Mouse (Mus musculus) right cerebral cortex, adult 2 months (tissue): ENCODE measurements around the gene Clec2l.
"Not testable (repeated sequence)": the region's sequence is repeated elsewhere in the genome, so short reads cannot be mapped to it uniquely, and the experiment has no call there.

Source experiments
- DNase-seq, 2 experiments: peaks; one replicate each; pipeline ENCODE4 v3.0.0; 2021 to 2022; ENCODE audit warnings: low spot score in 2 of 2

Clec2l gene

DNA sequence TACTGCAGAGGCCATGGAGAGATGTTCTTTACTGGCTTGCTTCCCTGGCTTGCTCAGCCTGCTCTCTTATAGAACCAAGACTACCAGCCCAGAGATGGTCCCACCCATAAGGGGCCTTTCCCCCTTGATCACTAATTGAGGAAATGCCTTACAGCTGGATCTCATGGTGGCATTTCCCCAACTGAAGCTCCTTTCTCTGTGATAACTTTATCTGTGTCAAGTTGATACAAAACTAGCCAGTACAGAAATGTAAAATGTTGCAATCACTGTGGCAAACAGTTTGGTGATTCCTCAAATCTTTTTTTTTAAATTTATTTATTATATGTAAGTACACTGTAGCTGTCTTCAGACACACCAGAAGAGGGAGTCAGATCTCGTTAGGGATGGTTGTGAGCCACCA lies 7.6 kb downstream of the Clec2l start:
- DNase-seq: not testable (repeated sequence)

DNA sequence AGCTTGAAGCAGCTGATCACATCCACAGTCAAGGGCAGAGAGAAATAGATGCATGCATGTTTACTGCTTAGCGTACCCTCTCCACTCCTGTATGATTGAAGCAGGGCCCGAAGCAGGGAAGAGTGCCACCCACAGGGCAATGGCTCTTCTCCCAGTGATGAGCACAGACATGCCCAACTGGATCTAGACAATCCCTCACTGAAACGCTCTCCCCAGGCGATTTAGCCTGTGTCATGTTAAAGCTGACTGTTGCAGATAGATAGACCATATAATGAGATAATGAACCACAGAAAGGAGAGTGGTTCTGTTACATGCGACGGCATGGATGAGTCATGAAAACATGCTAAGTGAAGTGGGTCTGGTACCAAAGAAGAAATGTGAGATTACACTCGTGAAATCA lies 8.4 kb downstream of the Clec2l start:
- DNase-seq: no peak

DNA sequence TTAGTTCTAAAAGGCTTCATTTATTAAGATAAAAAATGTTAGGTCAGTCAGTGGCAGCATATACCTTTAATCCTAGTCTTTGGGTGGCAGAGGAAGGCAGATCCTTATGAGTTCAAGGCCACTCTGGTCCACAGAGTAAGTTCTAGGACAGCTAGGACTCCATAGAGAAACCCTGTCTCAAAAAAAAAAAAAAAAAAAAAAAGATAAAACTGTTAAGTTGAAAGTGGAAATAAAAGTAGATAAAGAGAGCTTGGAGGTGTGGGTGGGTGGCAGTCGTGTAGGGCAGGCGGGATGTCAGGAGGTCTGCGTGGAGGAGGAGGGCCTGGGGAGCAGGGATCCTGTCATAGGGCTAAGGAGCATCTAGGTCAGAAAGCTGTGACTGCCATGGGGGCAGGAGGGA lies 9.1 kb downstream of the Clec2l start:
- no peak for DNase-seq

DNA sequence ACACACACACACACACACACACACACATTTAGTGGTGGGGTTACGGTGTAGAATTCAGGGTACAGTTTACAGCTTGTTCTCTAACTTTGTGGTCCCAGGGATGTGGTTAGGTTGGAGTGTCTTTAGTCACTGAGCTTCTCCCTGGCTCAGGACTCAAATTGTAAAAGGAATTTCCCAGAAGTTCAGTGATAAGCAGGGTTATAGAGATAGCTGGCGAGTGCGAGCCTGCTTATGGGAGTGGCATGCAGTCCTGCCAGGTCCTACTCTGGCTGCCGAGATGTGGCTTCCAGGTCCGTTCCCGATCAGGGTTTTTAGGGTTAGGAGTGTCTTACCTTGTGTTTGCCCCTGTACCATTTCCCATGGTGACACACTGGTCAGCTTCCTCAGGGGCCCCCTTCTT lies 13.3 kb downstream of the Clec2l start:
- DNase-seq: no peak

DNA sequence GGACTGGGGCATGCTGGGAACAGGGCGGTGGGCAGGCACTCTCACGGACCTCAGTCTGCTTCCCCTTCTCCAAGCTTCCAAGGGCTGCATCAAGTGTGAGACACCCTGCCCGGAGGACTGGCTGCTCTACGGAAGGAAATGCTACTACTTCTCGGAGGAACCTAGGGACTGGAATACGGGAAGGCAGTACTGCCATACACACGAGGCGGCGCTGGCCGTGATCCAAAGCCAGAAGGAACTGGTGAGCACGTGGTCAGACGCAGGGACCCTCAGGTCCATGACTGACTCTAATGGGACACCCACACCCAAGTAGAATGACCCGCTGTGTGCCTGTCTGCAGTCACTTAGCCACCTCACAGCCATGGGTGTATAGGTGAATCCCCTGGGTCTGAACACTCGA lies 13.9 kb downstream of the Clec2l start:
- DNase-seq: no peak

DNA sequence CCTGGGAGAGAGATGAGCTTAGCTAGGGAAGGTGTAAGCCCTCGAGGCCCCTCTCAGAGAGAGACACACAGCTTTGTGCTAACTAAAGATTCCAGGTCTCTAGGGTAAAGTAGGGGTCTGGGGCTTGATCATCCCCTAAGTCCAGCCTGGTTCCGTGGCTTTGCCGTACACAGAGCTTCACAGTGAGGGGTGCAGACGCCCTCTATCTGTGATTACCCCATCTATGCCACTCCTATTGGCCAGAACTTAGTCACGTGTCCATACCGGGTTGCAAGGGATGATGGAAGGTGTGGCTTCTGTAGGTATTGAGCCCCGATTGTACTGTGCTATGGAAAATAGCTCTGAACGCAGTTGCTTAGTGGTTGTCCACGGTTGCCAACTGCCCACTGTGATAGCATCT lies 14.8 kb downstream of the Clec2l start:
- DNase-seq: no peak

DNA sequence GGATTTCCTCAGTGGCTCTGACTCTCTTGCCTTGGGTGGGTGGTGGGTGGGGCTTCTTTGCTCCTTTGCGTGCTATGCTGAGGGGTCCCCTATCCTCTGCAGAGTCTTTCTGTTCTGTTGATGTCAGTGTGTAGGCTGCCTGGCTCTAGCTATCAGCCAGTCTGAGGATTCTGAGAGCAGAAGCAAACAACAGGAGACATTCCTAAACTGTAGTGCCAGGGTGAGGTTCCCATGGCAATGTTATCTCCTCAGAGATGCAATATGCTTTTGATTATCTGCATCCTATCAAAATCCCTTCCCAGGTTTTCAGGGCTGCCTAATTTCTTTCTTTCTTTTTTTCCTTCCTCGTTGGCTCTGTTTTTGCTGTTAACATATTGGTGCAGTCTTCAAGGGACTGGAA lies 19.7 kb downstream of the Clec2l start:
- DNase-seq: no peak

DNA sequence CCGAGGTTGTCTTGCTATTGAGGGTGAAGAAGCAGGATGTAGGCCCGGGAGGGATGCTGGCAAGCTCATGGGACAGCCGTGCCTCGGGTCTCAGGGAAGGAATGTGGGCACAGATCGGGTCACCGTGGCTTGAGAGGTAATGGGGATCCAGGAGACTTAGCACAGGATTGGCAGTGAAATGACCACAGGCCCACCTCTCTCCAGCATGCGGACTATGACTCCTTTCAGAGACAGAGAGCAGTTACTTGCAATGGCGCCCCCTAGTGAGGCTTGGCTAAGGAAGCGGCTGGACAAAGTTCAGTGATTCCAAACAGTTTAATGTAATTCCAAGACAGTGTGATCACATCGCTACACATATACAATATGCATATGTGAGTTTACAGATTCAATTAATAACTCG lies 24.3 kb downstream of the Clec2l start:
- peak; percentile 49 to 54 for DNase-seq

DNA sequence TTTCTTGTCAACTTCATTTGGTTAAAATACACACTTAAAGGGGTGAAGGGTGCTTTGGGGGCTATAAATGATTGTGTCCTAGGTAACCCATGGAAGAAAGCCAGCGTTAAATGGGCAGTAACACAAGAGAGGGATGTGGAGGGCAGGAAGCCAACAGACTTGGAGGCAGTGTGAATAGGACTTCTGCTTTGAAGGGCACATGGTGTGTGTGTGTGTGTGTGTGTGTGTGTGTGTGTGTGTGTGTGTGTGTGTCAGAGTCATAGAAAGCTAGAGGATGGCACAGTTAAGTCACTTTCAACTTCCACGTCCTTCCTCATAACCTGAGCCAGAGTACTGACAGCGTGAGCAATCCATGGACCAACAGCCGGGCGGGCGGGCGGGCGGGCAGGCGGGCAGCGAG lies 26.0 kb downstream of the Clec2l start:
- no peak for DNase-seq

DNA sequence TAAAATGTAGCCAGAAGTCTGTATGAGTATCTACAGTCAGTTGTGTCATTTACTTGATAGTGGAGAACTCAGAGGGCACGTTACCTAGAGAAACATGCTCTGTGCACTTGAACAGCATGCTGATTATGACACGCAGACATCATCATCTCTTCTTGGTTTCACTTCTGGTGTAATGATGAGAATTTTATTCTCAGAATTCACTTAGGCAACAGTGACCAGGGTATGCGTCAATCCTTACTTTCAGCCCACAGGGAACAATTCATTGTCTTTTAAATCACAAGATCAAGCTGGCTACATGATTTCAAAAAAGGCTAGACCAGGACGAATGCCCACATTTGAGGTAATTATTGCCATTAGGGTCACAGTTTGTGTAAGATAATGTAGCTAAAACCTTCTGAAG lies 27.7 kb downstream of the Clec2l start:
- no peak for DNase-seq

DNA sequence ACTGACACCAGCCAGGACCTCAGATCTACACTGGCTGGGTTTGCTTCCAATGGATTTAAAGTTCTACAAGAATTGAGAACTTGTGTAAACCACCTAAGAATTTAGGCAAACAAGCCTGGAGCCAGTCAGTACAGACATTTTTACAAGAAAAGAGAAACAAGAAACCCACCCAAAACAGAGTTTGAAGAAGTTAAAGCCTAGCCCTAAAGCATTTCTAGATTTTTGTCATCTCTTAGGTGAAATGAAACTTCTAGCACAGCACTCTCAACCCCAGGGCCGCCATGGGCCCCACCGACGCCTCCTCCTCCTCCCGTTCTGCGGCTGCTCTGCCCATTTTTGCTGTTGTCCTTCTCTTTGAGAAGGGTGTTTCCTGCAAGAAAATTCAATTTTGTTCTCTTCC lies 28.2 kb downstream of the Clec2l start:
- DNase-seq: no peak

DNA sequence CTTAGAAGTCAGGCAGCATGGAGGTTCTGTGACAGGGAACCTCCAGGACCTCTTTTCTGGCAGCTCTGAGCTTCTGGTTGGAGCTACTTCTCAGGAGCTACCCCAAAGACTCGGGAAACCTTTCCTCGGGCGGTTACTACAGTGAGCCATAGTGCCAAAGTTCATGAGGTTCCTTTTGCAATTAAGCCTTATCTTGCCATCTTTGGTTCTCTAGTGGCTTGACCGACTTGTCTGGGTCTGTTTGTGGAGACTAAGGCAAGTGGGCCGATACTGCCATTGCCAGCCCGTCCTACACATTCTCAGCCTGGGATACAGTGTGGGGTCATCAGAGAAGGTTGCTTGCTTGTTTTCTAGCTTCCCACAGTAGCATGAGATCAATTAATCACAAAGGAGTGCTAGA lies 29.7 kb downstream of the Clec2l start:
- DNase-seq: no peak

DNA sequence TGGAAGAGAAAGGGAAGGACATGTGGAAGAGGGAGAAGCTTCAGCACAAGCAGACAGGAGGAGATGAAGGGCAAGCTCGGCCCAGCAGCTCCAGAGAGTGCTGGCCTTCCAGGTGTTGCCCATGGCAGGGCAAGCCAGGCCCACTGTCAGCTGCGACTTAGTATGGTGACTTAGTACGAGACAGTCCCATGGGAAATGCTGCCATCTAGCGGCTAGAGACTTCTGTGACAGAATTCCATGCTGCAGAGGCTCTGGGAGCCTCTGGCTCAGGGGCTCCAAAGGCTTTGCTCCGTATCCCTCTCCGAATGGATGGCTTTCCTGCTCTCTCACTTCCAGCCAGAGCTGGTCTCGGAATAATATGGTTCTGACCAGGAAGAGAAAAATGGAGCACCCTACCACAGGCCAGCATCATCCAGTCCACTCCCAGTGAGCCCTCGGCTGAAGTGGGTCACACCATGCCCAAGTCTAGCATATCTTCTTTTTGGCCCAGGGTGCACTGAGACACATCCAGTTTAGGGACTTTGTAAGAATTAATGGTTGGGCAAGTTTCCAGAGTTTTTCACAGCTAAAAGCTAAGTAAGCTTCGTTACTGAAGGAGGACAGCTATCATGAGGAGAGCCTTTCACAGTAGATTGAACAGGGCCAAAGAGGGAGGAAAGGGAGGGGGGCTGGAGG lies 32.6 kb downstream of the Clec2l start:
- DNase-seq: peak; percentile 91

DNA sequence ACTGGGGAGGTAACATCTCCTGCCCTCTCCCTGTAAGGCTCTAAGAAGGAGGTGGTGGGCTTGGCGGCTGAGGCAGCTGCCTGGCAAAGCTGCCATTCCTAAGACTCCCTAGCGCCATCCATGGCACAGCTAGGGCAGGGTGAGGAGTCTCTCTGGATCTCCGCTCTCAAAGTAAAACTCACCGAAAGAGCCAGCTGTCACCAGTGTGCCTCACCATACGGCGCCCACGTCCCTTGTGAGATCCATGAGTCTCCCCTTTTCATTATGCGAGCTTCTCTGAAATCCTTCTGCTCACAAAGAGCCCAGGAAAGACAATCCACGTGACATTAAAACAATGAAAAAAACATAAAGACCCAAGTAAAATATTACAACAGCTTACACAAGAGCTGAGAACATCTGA lies 33.7 kb downstream of the Clec2l start:
- DNase-seq: peak; percentile 48 to 54

DNA sequence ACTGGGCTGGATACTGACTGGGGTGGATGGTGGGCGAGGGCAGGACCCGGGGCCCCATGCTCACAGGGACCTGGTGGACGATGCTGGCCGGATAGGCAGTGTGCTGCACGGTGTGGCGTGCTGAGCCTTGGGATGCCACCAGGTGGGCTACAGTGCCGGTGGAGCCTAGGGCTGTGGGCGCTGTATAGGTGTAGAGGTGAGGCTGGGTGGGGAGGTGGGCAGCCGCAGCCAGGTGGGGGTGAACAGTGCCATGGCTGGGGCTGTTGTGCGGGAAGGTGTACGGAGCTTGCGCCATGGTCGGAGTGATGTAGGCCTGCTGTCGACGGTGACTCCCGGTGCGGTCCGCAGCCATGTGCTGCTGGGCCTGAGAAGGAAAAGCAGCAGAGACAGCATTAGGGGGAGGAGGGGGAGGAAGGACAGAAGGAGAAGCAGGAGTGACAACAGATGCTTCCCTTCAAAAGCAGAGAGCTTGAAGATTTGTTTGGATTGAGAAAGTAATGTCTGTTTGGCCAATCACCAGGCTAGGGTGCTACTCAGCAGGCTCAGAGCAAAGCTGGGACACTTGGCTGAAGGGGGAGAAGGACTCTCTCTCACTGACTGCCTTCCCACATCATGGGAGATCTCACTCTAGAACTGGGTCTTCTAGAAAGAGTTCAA lies 35.5 kb downstream of the Clec2l start:
- peak in 1 of 2 experiments; percentile 29 for DNase-seq

DNA sequence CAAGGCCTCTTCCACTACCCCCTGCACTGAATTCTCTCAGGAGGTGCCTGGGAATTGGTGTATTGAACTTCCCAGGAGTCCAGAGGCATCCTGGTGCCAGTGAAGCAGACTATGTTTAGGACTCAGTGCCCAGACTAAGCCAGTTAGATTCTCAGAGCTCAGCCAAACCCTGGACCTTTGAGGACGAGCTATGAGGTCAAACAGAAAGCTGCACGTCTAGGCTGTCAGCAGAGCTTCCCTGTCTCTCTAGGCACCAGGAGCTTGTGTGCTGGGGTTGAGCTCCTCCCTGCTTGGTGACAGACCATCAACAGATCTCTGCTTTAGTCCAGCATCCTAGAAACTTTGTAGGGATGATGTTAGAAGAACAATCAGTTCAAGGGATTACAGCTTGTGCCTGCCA lies 38.6 kb downstream of the Clec2l start:
- DNase-seq: no peak

DNA sequence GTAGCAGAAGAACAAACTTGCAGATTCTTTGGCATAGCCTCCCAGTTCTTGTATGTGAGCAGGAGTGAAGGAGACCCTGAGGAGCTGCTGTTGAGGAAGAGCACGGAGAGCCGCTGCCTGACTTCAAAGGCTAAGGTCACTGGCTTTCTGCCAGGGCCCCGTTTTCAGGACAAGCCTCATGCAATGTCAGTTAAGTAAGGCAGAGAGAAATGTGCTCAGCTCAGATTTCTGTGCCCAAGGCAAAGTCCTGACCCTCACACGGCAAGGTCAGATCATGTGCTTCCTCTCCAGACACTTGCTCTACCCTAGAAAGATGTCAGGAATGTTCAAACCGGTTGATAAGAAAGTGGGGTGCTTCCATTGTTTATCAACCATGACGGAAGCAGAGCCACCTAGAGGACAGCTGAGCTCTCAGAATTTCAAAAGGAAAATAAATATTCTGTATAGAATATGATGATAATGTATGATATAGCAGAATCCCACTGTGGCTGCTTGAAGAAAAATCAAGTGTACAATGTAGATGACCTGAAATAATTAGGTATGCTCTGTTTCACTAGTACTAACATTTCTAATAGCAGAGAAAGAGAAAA lies 40.0 kb downstream of the Clec2l start:
- no peak for DNase-seq

DNA sequence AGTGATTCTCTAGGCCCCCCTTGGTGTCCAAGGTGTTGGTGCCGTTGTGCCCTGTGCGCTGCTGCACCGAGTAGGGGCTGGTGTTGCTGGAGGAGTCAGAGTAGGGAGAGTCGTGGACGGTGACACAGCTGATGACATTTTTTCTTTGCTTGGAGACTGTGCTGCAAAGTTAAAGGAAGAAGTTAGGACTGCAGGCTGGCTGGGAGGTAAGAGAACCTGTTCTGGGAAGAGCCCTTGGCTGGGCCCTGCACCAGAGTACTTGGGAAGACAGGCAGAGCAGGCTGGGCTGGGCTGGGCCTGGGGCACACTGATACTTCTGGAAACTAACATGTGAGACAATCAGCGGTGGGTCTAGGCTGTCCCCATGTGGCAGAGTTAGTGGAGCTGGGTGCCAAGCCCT lies 40.7 kb downstream of the Clec2l start:
- DNase-seq: no peak

DNA sequence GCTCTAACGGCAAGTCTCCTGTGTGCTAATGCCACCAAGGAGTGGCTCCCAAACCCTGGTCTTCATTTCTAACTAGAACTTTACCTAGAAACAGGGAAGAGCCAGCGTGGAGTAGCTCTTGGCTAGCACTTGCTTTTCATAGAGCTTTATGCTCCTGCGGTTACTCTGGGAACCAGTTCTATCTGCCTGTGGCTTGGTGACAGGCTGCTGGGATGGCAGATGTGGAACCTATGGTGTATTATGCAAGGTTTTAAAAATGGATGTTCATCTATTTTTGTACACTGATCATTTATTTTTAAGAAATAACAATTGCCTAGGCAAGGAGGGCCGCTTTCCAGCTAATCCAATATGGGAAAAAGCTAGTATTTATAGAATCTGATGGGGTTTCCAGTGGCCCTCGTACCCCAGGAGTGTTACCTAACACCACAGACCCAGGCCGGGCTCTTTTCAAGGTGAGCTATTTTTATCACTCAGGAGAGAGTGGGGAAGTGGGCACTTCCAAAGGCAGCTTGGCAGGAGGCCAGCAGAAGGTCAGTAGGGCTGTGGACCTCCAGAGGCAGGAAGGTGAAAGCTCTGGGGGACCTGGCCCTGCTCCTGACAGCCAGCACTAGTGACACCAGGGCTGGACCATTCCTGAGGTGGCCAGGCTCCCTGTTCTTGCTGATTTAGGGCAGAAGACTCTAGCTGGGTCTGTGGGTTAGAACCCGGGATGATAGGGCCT lies 41.6 kb downstream of the Clec2l start:
- DNase-seq: no peak

DNA sequence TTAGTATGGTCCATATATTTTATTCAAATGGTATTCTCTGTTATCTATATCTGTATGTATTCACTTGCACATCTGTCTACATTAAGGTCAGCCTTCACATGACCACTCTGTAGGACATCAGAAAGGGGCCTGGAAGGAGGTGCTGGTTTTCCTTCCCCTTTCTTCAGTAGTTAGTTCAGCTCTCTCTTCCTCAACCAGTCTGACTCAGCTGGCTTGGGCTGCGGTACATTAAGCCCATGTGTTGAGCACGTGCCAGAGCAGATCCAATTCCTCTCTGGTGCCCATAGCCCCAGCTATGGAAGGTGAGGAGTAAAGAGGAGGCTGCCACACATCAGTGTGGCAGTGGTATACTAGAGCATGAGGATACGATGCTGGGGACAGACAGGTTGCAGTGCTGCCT lies 47.6 kb downstream of the Clec2l start:
- DNase-seq: no peak

DNA sequence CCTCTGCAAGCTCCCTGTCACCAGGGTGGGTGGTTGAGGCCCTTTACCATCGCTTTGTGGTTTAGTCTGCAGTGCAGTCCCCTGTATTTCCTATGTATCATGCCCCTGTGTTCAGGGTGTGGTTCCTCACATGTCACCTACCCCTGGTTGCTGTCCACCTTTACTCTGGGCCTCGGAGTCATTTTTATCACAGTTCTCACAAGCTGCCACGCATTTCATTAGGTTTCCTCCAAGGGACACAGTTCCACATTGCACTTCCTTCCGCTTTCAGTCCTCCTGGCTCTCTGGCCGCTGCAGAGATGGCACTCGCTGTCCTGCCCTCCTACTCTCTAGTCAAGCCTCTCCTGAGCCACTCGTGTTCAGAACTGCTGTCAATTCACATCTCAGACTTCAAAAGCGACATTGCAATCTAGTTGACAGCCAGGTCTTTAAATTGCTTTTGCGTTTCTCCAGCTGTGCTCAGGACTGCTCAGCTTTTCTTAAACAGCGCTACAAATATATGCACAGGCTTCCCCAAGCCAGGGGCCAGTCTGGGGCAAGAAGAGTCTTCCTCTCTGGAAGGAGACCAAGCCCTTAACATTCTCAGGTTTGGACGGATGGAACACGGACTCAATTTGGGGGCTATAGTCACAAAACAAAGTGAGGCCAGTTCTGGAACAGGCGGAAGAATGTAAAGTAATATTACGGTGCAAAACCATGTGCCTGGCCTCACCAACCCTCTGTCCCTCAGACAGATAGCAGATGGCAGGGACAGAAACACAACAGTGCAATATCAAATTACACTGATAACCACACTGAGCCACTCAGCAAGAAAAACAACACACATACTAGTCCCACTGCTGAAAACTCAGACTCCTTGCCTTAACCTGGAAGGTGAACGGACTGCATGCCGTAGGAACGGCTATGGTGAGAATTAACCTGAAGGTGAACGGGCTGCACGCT lies 51.4 kb downstream of the Clec2l start:
- no peak for DNase-seq

DNA sequence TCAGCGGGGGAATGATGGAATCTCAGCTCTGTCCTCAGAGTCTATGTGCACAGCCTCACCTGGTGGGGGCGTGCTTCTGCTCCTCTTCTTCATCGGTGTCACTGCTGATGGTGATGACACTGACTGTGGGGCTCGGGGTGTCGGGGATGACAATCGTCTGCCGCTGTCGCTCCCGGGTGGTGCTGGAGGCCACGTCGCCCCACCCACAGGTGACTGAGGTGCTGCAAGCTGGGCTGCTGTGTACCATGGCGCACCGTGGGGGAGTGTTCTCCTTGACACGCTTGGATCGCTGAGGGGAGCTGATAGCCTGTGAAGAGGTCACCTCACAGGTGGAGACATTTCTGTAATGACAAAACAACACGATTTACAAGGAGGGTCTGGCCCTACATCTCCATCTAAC lies 53.0 kb downstream of the Clec2l start:
- no peak for DNase-seq
